ENCODE assay signal across 15 mouse cellular contexts in genomic region chr6:137764572-137765210, GRCm38 (mm10). TPM values are rescaled to one million over a fixed set of nuclear protein-coding genes. Genes with fewer than 3 reads are reported as not detected.
DNase-seq lines count a peak whose midpoint lies in the region; ATAC-seq and TF ChIP-seq lines count a peak whose summit lies in the region.
"Had no signal": no experiment of that assay in that cellular context is flagged by ENCODE, and none has a peak within 500 bp of the region (broad histone marks: within the 10 kb centered on the region; RNA-seq: fewer than 3 reads in every experiment).

No protein-coding gene starts in this region.

- no peaks in the 10 kb centered on the region for H3K9me3 ChIP-seq in neural tube, embryonic 15.5 days (replicated peaks)
- H3K9me3 ChIP-seq: heart, embryonic 15.5 days; hindbrain, embryonic 13.5 days; limb, embryonic 12.5 days; liver, embryonic 15.5 days had no signal

- H3K27ac ChIP-seq in kidney, adult 2 months (ENCODE audit: insufficient read depth, low read depth, low read length): no peak overlapping the region
- no peak overlapping the region for H3K27ac ChIP-seq in neural tube, embryonic 15.5 days (replicated peaks)
- H3K27ac ChIP-seq: heart, embryonic 15.5 days; hindbrain, embryonic 13.5 days; limb, embryonic 12.5 days; liver, embryonic 15.5 days; macrophage had no signal

- no peaks in the 10 kb centered on the region for H3K36me3 ChIP-seq in kidney, adult 2 months (ENCODE audit: control insufficient read depth, insufficient read depth, low read length)
- H3K36me3 ChIP-seq in neural tube, embryonic 15.5 days: no peaks in the 10 kb centered on the region
- H3K36me3 ChIP-seq: heart, embryonic 15.5 days; hindbrain, embryonic 13.5 days; limb, embryonic 12.5 days; liver, embryonic 15.5 days had no signal

- WGBS in kidney, adult 2 months: 47% methylated on average over 3 of the region's 3 CpGs
- 57% methylated on average over 3 of the region's 3 CpGs for WGBS in neural tube, embryonic 15.5 days

- no peak for TF ChIP-seq CTCF in kidney, adult 2 months (conservative IDR thresholded peaks at IDR 0.05; ENCODE audit: insufficient read depth, insufficient read length, low read depth, low read length)

- H3K4me3 ChIP-seq in kidney, adult 2 months (ENCODE audit: insufficient read depth, low read depth, low read length): no peak overlapping the region
- no peak overlapping the region for H3K4me3 ChIP-seq in neural tube, embryonic 15.5 days (replicated peaks)
- H3K4me3 ChIP-seq: heart, embryonic 15.5 days; hindbrain, embryonic 13.5 days; limb, embryonic 12.5 days; liver, embryonic 15.5 days; myocyte had no signal

- no peak overlapping the region for H3K9ac ChIP-seq in neural tube, embryonic 15.5 days (replicated peaks)
- H3K9ac ChIP-seq: heart, embryonic 15.5 days; hindbrain, embryonic 13.5 days; limb, embryonic 12.5 days; liver, embryonic 15.5 days had no signal

- peaks cover 10% of the 10 kb centered on the region for H3K4me1 ChIP-seq in kidney, adult 2 months (ENCODE audit: control insufficient read depth, insufficient read depth, low read length)
- H3K4me1 ChIP-seq in neural tube, embryonic 15.5 days: no peaks in the 10 kb centered on the region
- H3K4me1 ChIP-seq: hindbrain, embryonic 13.5 days had no signal

- H3K27me3 ChIP-seq in kidney, adult 2 months (replicated peaks; ENCODE audit: control insufficient read depth, insufficient read depth, low read length): no peaks in the 10 kb centered on the region
- H3K27me3 ChIP-seq in neural tube, embryonic 15.5 days (replicated peaks): no peaks in the 10 kb centered on the region
- H3K27me3 ChIP-seq: heart, embryonic 15.5 days; hindbrain, embryonic 13.5 days; limb, embryonic 12.5 days; liver, embryonic 15.5 days had no signal

- ATAC-seq in neural tube, embryonic 15.5 days (ENCODE audit: low FRiP score): no peak

- no peak for TF ChIP-seq POLR2A in kidney, adult 2 months (IDR thresholded peaks at IDR 0.05; ENCODE audit: low read depth, low read length)

- H3K4me2 ChIP-seq in neural tube, embryonic 15.5 days: no peak overlapping the region
- H3K4me2 ChIP-seq: heart, embryonic 15.5 days; hindbrain, embryonic 13.5 days; limb, embryonic 12.5 days; liver, embryonic 15.5 days had no signal

- DNase-seq in kidney, adult 2 months: peak; percentile 34
- DNase-seq in kidney, adult 11 months: no peak
- peak; percentile 29 for DNase-seq in ES-CJ7 (ENCODE audit: low read depth, low spot score)
- DNase-seq in embryo, embryonic 10.5 days (ENCODE audit: low spot score): peak; percentile 14
- DNase-seq in kidney, postnatal 36 days: peak; percentile 43 to 52
- no peak for DNase-seq in testis, postnatal 14 days (ENCODE audit: low spot score)
- DNase-seq: cerebellum, adult 9-11 months; layer of hippocampus, postnatal 36 days had no signal

RNA-seq across cellular contexts. Expression of gene Dera, which starts 10.3 kb away (rescaled TPM):
- 36.0 and 38.2 TPM in 2 replicates for polyA plus RNA-seq in kidney, adult 2 months (2012; rRNA removed)
- 12.0 and 23.4 TPM in 2 replicates for polyA plus RNA-seq in neural tube, embryonic 15.5 days (2015; fragmentation: Nextera tagmentation; extraction: Ambion mirVana)

RNA-seq across cellular contexts. Expression of gene Strap, which starts 29.8 kb away (rescaled TPM):
- polyA plus RNA-seq in kidney, adult 2 months (2012; rRNA removed): 29.7 and 31.1 TPM in 2 replicates
- 155 and 158 TPM in 2 replicates for polyA plus RNA-seq in neural tube, embryonic 15.5 days (2015; fragmentation: Nextera tagmentation; extraction: Ambion mirVana)

Comparison
In these comparisons a context has a peak if more than half of its experiments do, and no peak if none do; other contexts are left out.
1. DNase-seq: peak in kidney, adult 2 months (single experiment), ES-CJ7 (single experiment), embryo, embryonic 10.5 days (single experiment) and kidney, postnatal 36 days (2 of 2); none in kidney, adult 11 months (single experiment) and testis, postnatal 14 days (single experiment).